Mouse (Mus musculus) thymus, postnatal 36 days (tissue): ENCODE data around the gene Aprt.
"Not testable (repeated sequence)": the region's sequence is repeated elsewhere in the genome, so short reads cannot be mapped to it uniquely, and the experiment has no call there.

Experiments used
- DNase-seq, 2 experiments: peaks; one replicate each; pipeline ENCODE4 v3.0.0; 2022; ENCODE audit warnings: mixed read lengths in 2 of 2

The Aprt gene

GRCm38 (mm10) chr8:122585411-122585891, 8.7 kb upstream of the Aprt start:
- DNase-seq, result no peak

DNA sequence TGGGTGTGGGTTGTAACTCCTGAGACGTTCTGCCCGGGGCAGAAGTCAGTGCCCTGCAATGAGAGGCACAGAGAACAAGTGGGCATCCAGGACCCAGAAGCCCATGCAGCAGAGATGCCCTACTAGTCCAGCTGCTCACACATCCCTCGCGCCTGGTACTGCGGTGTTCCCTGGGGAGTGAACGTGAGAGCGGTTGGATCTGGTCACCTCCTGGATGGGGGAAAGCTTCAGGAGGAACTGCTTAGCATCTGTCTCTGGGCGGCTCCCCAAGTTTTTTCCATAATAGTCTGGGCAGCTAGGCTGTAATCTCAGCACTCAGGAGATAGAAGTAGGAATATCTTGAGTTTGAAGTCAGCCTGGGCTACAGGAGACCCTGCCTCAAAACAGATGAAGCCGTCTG, 8.3 kb upstream of the Aprt start:
- no peak for DNase-seq

DNA sequence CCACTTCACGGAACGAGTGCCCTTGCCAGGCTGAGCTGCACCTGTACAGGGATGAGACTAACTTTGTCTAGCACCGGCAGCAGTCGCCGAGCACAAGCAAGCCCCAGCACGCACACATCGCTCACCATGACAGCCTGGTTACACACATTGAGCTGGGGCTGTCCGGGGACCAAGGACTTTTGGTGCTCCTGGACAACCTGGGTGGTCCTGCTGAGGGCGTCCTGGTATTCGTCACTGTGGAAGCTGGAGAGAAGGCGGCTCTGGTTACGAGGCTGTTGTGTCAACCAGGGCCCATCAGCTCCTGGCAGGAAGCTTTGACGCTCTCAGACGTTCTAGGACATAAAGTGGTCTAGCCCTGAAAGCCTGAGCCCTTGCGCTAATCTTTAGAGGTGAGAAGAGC, 4.2 kb upstream of the Aprt start:
- no peak for DNase-seq

- DNase-seq, result no peak
Measured at GRCm38 (mm10) chr8:122579196-122579595, 2.5 kb upstream of the Aprt start.

- no peak for DNase-seq
Measured at GRCm38 (mm10) chr8:122577116-122577515, 407 bp upstream of the Aprt start.

- DNase-seq, result no peak
Measured at GRCm38 (mm10) chr8:122575735-122576647, 718 bp downstream of the Aprt start.

GRCm38 (mm10) chr8:122575286-122575685, 1.4 kb downstream of the Aprt start:
- DNase-seq, result no peak

GRCm38 (mm10) chr8:122574667-122575251, 1.9 kb downstream of the Aprt start:
- DNase-seq, result no peak

DNA sequence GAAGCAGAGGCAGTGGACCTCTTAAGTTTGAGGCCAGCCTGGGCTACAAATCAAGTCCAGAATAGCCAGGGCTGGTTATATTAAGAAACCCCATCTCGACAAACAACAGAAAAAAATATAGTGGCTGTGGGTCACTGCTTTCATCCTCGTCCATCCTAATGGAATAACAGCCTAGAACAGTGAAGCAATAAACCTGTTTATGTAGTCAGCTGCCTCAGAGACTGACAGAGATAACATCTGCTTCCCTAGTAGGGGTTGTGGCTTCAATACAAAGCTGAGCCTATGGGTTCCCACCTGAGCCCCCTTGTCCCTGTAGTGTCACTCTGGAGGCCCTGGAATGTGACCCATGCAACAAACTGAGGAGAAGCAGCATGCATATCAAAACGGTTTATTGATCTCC, 2.4 kb downstream of the Aprt start:
- DNase-seq, result no peak

DNA sequence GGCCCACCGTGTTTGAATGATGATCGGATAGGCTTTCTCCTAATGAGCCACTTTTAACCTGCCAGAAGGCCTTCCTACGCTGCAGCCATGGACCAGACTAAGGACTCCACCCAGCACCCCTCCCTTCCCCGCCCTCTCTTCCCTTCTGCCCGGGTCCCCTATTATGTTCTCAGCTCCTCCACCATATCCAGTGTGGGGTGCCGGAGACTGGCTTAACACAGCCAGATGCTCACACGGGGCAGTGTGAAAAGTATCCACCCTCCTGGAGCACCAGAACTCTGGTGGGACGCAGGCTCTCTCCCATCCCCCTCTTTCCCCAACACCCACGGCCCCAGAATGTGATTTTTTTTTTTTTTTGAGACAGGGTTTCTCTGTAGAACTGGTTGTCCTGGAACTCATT, 3.1 kb downstream of the Aprt start:
- DNase-seq, result no peak

GRCm38 (mm10) chr8:122573176-122573575, 3.5 kb downstream of the Aprt start:
- not testable (repeated sequence) for DNase-seq

GRCm38 (mm10) chr8:122572751-122573150, 4.0 kb downstream of the Aprt start:
- no peak for DNase-seq

- no peak for DNase-seq
Measured at GRCm38 (mm10) chr8:122571750-122572267, 4.9 kb downstream of the Aprt start.

GRCm38 (mm10) chr8:122571153-122571552, 5.6 kb downstream of the Aprt start:
- no peak for DNase-seq

GRCm38 (mm10) chr8:122569996-122570395, 6.7 kb downstream of the Aprt start:
- DNase-seq, result no peak

DNA sequence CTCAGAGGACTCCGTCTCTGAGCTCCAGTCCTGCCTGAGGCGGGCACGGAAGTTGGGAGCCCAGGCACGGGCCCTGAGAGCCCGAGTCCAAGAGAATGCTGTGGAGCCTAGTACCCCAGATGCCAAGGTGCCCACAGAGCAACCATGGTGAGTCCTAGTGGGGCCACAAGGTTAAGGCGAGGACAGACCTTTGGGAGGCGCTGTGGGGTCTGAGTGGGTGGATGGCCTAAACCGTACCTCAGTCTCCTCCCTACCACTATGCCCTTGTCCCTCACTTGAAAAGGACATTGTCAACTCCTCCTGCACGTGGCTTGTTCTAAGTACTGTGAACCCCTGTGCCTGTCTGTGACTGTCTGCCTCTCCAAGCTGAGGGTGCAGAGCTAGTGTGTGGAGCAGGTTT, 7.4 kb downstream of the Aprt start:
- DNase-seq, result no peak

DNA sequence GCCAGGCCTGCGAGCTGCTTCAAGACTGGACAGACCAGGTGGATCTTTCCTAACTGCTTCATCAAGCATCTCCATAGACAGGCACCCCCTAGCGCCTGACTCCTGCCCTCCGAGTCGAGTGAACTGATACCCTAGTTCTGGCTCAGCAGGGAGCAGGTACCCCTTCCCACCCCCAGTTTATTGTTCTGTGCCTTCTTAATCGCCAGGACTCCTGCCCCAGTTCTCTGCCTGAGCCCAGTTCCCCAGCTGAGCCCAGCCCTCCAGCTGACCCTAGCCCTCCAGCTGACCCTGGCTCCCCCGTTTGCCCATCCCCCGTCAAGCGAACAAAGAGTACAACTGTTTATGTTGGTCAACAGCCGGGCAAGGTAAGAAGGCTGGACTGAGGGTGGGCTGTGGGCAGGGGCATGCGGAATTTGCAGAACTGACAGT, 7.8 kb downstream of the Aprt start:
- peak; percentile 49 to 67 for DNase-seq

GRCm38 (mm10) chr8:122568109-122568504, 8.6 kb downstream of the Aprt start:
- peak; percentile 66 to 79 for DNase-seq

GRCm38 (mm10) chr8:122567361-122568108, 9.2 kb downstream of the Aprt start, which contains the start of gene Cdt1:
Cdt1 (plus strand) TSS chr8:122568015.
- peak; percentile 94 to 96 for DNase-seq

- no peak for DNase-seq
Measured at GRCm38 (mm10) chr8:122566766-122567165, 9.9 kb downstream of the Aprt start.

GRCm38 (mm10) chr8:122564363-122565352, 12.1 kb downstream of the Aprt start:
- no peak for DNase-seq

DNA sequence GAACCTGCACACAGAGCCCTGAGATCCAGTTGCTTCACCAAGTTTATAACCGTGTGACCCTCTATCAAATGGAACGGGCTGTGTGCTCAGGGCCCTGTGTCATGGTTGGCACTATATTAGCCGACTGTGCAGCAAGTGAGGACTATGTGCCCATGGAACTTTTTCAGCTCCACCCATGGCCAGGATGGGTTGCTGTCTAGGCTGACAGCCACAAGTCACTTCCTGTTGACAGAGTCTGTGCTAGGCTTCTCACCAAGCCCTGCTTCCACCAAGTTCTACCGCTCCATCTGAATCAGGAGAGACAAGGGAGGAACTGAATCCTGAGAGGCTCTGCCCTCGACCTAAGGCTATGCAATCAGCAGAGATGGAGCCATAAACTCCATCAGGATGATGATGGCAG, 15.5 kb downstream of the Aprt start:
- DNase-seq, result peak; percentile 42 to 59
